Mouse (Mus musculus) E14TG2a.4 (cell line): ENCODE measurements around the gene Fibin.

Source experiments
- CTCF ChIP-seq: conservative IDR thresholded peaks from 2 replicates; pipeline ENCODE4 v1.5.1; 2014; ENCODE audit warnings: low read length
- POU5F1 ChIP-seq: IDR thresholded peaks from 2 replicates; pipeline ENCODE4 v1.6.1; 2014; ENCODE audit warnings: low read length, borderline replicate concordance

GRCm38 (mm10) chr2:110319266-110319665 is 43.7 kb downstream of the Fibin start:
- no peak for TF ChIP-seq CTCF
- TF ChIP-seq POU5F1: no peak
